Mouse (Mus musculus) limb, embryonic 13.5 days (tissue): Measurements from ENCODE around the gene Arl14. TPM values are rescaled to one million over a fixed set of nuclear protein-coding genes. Genes with fewer than 3 reads are reported as not detected.
"Not testable (repeated sequence)": the region's sequence is repeated elsewhere in the genome, so short reads cannot be mapped to it uniquely, and the experiment has no call there.

Experiments
- ATAC-seq: fragments of 200-750 bp; cut with Nextera tagmentation; 2 replicates; pipeline ENCODE4 v1.8.0; 2017; ENCODE audit warnings: low read depth, moderate number of reproducible peaks, moderate TSS enrichment; ENCODE audit not compliant: low FRiP score
- H3K27ac ChIP-seq: fragments of 300-500 bp; sonication (generic); 2 replicates; pipeline ENCODE4 v1.5.1; 2015; ENCODE audit warnings: inconsistent platforms, mild to moderate bottlenecking, moderate library complexity
- H3K27me3 ChIP-seq: fragments of 300-500 bp; sonication (generic); 2 replicates; pipeline ENCODE4 v1.6.1; 2015; ENCODE audit warnings: mild to moderate bottlenecking, inconsistent platforms
- H3K36me3 ChIP-seq: fragments of 300-500 bp; sonication (generic); 2 replicates; pipeline ENCODE4 v1.6.1; 2015; ENCODE audit warnings: inconsistent platforms, mild to moderate bottlenecking, moderate library complexity
- H3K4me1 ChIP-seq: fragments of 300-500 bp; sonication (generic); 2 replicates; pipeline ENCODE4 v1.6.1; 2015; ENCODE audit warnings: inconsistent platforms
- H3K4me2 ChIP-seq: fragments of 300-500 bp; sonication (generic); replicated peaks from 2 replicates; pipeline ENCODE4 v1.6.1; 2015; ENCODE audit warnings: inconsistent platforms, mild to moderate bottlenecking, moderate library complexity
- H3K4me3 ChIP-seq: fragments of 300-500 bp; sonication (generic); 2 replicates; pipeline ENCODE4 v1.5.1; 2015; ENCODE audit warnings: moderate library complexity, mild to moderate bottlenecking, inconsistent platforms
- H3K9ac ChIP-seq: fragments of 300-500 bp; sonication (generic); 2 replicates; pipeline ENCODE4 v1.6.1; 2015; ENCODE audit warnings: mild to moderate bottlenecking, inconsistent platforms
- H3K9me3 ChIP-seq: fragments of 300-500 bp; sonication (generic); 2 replicates; pipeline ENCODE4 v1.6.1; 2016; ENCODE audit warnings: inconsistent platforms
- WGBS: fragments of 180-500 bp; shearing (Covaris S2); methylation state at CpG from one replicate; pipeline ENCODE4 v1.1.7; 2015; 5-methylcytosine and 5-hydroxymethylcytosine counted together
- polyA plus RNA-seq: library from polyadenylated mRNA; unstranded; fragments of >200 nt; fragmentation: Nextera tagmentation; extraction: Ambion mirVana; gene quantifications from 2 replicates; pipeline ENCODE4 v1.2.1, GENCODE M21; 2015

Gene Arl14
- polyA plus RNA-seq, 1 experiment from 2014 or later, result not detected

DNA sequence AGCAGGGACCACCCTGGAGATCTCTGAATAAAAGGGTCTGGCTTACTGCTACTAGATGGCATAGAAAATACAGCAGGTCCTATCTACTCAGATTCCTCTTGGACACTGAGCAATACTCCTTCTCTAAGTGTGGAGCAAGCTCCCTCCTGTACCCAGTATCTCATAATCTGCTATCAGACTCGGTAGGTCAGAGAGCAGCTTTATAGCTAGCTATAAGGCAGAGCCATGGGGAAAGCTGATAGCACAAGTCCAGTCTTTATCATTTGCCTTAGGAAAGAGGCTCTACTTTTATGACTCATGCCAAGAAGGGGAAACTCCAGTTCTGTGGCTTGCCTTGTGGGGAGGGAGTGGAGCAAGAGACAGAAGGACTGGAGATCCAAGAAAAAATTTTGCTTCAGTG lies 18.8 kb downstream of the Arl14 start:
- Histone ChIP-seq H3K9me3 (no peaks in the 10 kb centered on the region), H3K4me2 (no peak overlapping the region), H3K4me1 (0 out of 2 replicates have a peak, but pooled peaks cover 2% of the 10 kb centered on the region), H3K4me3 (no peak overlapping the region), H3K27ac (no peak overlapping the region), H3K27me3 (0 out of 2 replicates have a peak, but pooled peaks cover 3% of the 10 kb centered on the region), H3K9ac (no peak overlapping the region), H3K36me3 (no peaks in the 10 kb centered on the region)
- 79% methylated on average over 1 of the region's 1 CpGs for WGBS
- no peak for ATAC-seq

GRCm38 (mm10) chr3:69253096-69253866 lies 31.1 kb downstream of the Arl14 start:
- Histone ChIP-seq H3K9me3 (no peaks in the 10 kb centered on the region), H3K4me3 (no peak overlapping the region), H3K4me2 (no peak overlapping the region), H3K4me1 (no peaks in the 10 kb centered on the region), H3K36me3 (no peaks in the 10 kb centered on the region), H3K27ac (no peak overlapping the region), H3K27me3 (no peaks in the 10 kb centered on the region), H3K9ac (no peak overlapping the region)
- 90% methylated on average over 17 of the region's 17 CpGs for WGBS
- no peak for ATAC-seq

GRCm38 (mm10) chr3:69254676-69255075 lies 32.5 kb downstream of the Arl14 start:
- 76% methylated on average over 7 of the region's 7 CpGs for WGBS
- Histone ChIP-seq H3K27ac (no peak overlapping the region), H3K9ac (no peak overlapping the region), H3K27me3 (no peaks in the 10 kb centered on the region), H3K4me2 (no peak overlapping the region), H3K4me1 (no peaks in the 10 kb centered on the region), H3K4me3 (no peak overlapping the region), H3K9me3 (no peaks in the 10 kb centered on the region), H3K36me3 (no peaks in the 10 kb centered on the region)
- ATAC-seq, result no peak

- H3K27ac ChIP-seq, result no peak overlapping the region
- no peaks in the 10 kb centered on the region for H3K9me3 ChIP-seq
- H3K9ac ChIP-seq, result no peak overlapping the region
- H3K4me1 ChIP-seq, result no peaks in the 10 kb centered on the region
- no peak overlapping the region for H3K4me3 ChIP-seq
- no peak overlapping the region for H3K4me2 ChIP-seq
- no peaks in the 10 kb centered on the region for H3K36me3 ChIP-seq
- H3K27me3 ChIP-seq, result no peaks in the 10 kb centered on the region
- ATAC-seq, result no peak; the same call in 1 of the 2 replicates
- WGBS, result 6% methylated on average over 2 of the region's 2 CpGs
Observed at GRCm38 (mm10) chr3:69257049-69257699, 35.0 kb downstream of the Arl14 start.

DNA sequence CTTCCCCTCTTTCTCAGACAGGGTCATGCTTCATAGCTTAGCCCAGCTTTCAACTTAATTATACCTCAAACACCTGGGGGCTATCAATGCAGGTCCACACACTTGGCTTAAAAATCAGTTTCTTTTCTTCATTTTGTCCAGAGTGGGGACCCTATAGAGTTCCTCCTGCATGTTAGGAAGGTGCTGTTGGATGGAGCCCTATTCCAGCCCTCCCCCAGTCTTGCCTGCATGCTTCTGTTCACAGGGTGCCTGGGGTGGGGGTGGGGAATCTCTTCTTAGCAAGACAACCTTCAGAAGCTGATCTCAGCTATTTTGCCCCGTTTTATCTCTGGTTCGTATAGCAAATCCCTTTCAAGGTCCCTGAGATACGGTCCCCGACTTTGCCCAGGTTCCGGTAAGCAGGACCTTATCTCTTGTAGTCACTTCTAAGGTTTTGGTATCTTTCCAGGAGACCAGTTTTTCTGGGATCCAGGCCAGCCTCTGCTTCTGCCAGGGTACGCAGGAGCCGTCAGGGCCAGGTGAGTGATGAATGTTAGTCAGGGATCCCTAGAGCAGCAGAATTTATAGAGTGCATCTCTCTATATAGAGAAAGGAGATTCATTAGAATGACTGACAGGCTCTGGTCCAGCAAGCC lies 40.9 kb downstream of the Arl14 start:
- Histone ChIP-seq H3K27ac (no peak overlapping the region), H3K36me3 (no peaks in the 10 kb centered on the region), H3K4me3 (no peak overlapping the region), H3K4me2 (no peak overlapping the region), H3K27me3 (no peaks in the 10 kb centered on the region), H3K9ac (no peak overlapping the region), H3K9me3 (no peaks in the 10 kb centered on the region), H3K4me1 (no peaks in the 10 kb centered on the region)
- no peak for ATAC-seq
- 80% methylated on average over 7 of the region's 7 CpGs for WGBS

GRCm38 (mm10) chr3:69264299-69264698 lies 42.1 kb downstream of the Arl14 start:
- H3K4me2 ChIP-seq, H3K4me3 ChIP-seq, H3K36me3 ChIP-seq, H3K4me1 ChIP-seq, H3K27me3 ChIP-seq, H3K27ac ChIP-seq, H3K9ac ChIP-seq, H3K9me3 ChIP-seq, ATAC-seq: not testable (repeated sequence)
- WGBS, result 75% methylated on average over 2 of the region's 2 CpGs

- WGBS, result 64% methylated on average over 7 of the region's 7 CpGs
- no peaks in the 10 kb centered on the region for H3K9me3 ChIP-seq
- no peak overlapping the region for H3K4me3 ChIP-seq
- H3K27me3 ChIP-seq, result no peaks in the 10 kb centered on the region
- H3K9ac ChIP-seq, result no peak overlapping the region
- H3K4me2 ChIP-seq, result no peak overlapping the region
- H3K36me3 ChIP-seq, result no peaks in the 10 kb centered on the region
- H3K4me1 ChIP-seq, result no peaks in the 10 kb centered on the region
- no peak for ATAC-seq
- H3K27ac ChIP-seq, result no peak overlapping the region
Observed at GRCm38 (mm10) chr3:69271812-69272211, 49.6 kb downstream of the Arl14 start.

Other genes starting within 250 kb of the Arl14 start
- 18.8 and 21.8 TPM in 2 replicates for gene Ift80, start 217.8 kb upstream of the Arl14 start, polyA plus RNA-seq
- gene Smc4, start 217.7 kb upstream of the Arl14 start, polyA plus RNA-seq, result 173 and 176 TPM in 2 replicates
- gene Trim59, start 177.7 kb upstream of the Arl14 start, polyA plus RNA-seq, result 124 TPM in 2 replicates
- 29.9 and 30.9 TPM in 2 replicates for gene Kpna4, start 95.3 kb upstream of the Arl14 start, polyA plus RNA-seq
- gene Ppm1l, start 94.4 kb downstream of the Arl14 start, polyA plus RNA-seq, result 14.0 and 15.9 TPM in 2 replicates